Mouse (Mus musculus): ENCODE measurements at regions not wholly inside any gene's neighbourhood (a gene's known extent, or its start where the extent isn't known, plus 50 kb on each side); places are given as distances from the start of the nearest gene placed in this dataset.

DNA sequence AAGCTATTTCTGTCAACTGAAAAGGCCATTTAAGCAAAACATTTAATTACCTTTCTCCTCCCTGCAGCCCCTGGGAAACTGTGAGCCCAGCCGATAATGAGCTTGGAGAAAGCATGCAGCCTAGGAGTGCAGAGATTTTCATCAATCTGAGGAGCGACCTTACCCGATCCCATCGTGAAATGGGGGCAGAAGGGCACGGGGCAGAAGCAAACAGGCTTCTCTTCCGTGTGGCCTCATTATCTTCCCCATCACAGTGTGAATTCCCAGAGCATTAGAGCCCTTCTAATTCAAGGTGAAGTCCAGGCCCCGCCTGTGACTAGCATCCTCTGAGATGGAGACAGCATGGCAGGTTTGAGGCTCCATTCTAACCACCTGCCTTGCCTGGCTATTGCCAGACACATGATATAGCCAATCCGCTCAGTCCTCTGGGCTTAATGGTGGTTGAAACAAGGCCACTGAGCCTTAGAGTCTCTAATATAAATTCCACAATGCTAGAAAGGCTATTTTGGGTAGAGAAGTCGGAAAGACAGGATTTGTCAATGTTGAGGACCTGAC lies 816.5 kb upstream of the Car8 start:
- TF ChIP-seq CTCF (IDR thresholded peaks at IDR 0.05; ENCODE audit: low read depth), result no peak
- TF ChIP-seq EP300 (optimal IDR thresholded peaks at IDR 0.05), result no peak

All from stomach, postnatal 0 days (tissue).